Mouse (Mus musculus) liver, embryonic 11.5 days (tissue): ENCODE measurements around the gene Dnajb5. TPM values are rescaled to one million over a fixed set of nuclear protein-coding genes. Genes with fewer than 3 reads are reported as not detected.
"Not testable (repeated sequence)": the region's sequence is repeated elsewhere in the genome, so short reads cannot be mapped to it uniquely, and the experiment has no call there.

Experiments used
- ATAC-seq: fragments of 200-750 bp; cut with Nextera tagmentation; replicated peaks from 2 replicates; pipeline ENCODE4 v1.8.0; 2017; ENCODE audit warnings: moderate number of reproducible peaks, mild to moderate bottlenecking, moderate TSS enrichment, moderate library complexity; ENCODE audit not compliant: low FRiP score
- DNase-seq: peaks from one replicate; pipeline ENCODE4 v3.0.0-alpha.2; 2017; ENCODE audit warnings: low spot score
- H3K27ac ChIP-seq: fragments of 300-500 bp; sonication (generic); 2 replicates; pipeline ENCODE4 v1.5.1; 2014; ENCODE audit warnings: mild to moderate bottlenecking, low read depth, low read length, control low read depth
- H3K27me3 ChIP-seq: fragments of 300-500 bp; sonication (generic); replicated peaks from 2 replicates; pipeline ENCODE4 v1.6.1; 2014; ENCODE audit warnings: low read length, mixed read lengths; ENCODE audit not compliant: control insufficient read depth, insufficient read depth
- H3K36me3 ChIP-seq: fragments of 300-500 bp; sonication (generic); 2 replicates; pipeline ENCODE4 v1.6.1; 2014; ENCODE audit warnings: mild to moderate bottlenecking, low read length, moderate library complexity, mixed read lengths; ENCODE audit not compliant: control insufficient read depth, insufficient read depth
- H3K4me1 ChIP-seq: fragments of 300-500 bp; sonication (generic); replicated peaks from 2 replicates; pipeline ENCODE4 v1.6.1; 2014; ENCODE audit warnings: low read length, mixed read lengths; ENCODE audit not compliant: control insufficient read depth, insufficient read depth
- H3K4me2 ChIP-seq: fragments of 300-500 bp; sonication (generic); 2 replicates; pipeline ENCODE4 v1.6.1; 2014; ENCODE audit warnings: mild to moderate bottlenecking, control low read depth, moderate library complexity
- H3K4me3 ChIP-seq: fragments of 300-500 bp; sonication (generic); 2 replicates; pipeline ENCODE4 v1.5.1; 2014; ENCODE audit warnings: low read depth, low read length, control low read depth
- H3K9ac ChIP-seq: fragments of 300-500 bp; sonication (generic); 2 replicates; pipeline ENCODE4 v1.6.1; 2014; ENCODE audit warnings: low read depth, low read length, control low read depth
- H3K9me3 ChIP-seq: fragments of 300-500 bp; sonication (generic); 2 replicates; pipeline ENCODE4 v1.6.1; 2016; ENCODE audit warnings: low read length, inconsistent platforms, mixed read lengths; ENCODE audit not compliant: control insufficient read depth
- WGBS: fragments of 180-500 bp; shearing (Covaris S2); extraction: QIAGEN DNeasy Blood & Tissue Kit; methylation state at CpG from one replicate; pipeline ENCODE4 v1.1.7; 2014; 5-methylcytosine and 5-hydroxymethylcytosine counted together
- polyA plus RNA-seq: library from polyadenylated mRNA; unstranded; fragments of >200 nt; fragmentation: Nextera tagmentation; extraction: Ambion mirVana; gene quantifications from 2 replicates; pipeline ENCODE4 v1.2.1, GENCODE M21; 2014

Dnajb5 gene
- polyA plus RNA-seq, 1 experiment from 2014 or later, result 3.0 TPM

DNA sequence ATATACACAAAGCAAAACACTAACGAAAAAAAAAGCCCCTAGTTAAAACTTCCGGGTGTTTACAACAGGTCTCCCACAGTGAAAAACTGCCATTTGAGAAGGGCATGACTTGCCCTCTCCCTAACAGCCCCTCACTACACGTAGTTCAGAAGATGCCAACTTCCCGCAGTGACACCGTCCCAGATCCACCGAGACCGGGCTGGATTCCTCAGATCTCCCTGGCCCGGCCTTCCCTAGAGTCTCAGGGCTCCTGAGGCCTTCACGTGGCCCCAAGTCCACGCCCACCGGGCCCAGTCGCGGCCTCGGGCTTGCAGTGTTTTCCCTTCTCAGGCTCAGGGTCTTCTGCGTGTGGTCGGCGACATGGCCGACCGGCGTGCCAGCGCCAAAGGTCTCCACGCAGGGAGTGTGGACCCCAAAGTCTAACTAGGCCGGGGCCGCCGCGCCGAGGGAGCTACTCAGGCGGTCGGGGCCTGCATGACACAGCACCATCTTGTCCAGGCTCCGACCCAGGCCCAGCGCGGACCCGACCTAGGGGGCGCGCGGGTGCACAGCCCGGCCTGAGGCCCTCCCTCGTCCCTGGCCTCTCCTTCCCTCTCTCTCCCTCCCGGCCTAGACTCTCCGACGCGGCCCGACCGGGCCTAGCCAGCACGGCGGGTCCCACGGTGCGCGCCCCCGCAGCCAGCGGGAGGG is 50.0 kb downstream of the Dnajb5 start:
- Histone ChIP-seq H3K9ac (peak overlapping the region; percentile 97), H3K4me2 (peak overlapping the region; percentile 96), H3K4me1 (peaks cover 12% of the 10 kb centered on the region), H3K36me3 (peaks cover 8% of the 10 kb centered on the region), H3K27ac (peak overlapping the region; percentile 96), H3K4me3 (peak overlapping the region; percentile 97), H3K27me3 (no peaks in the 10 kb centered on the region), H3K9me3 (no peaks in the 10 kb centered on the region)
- DNase-seq, result peak; percentile 89
- WGBS, result under 1% methylated on average over 44 of the region's 51 CpGs
- peak; percentile 70 for ATAC-seq

DNA sequence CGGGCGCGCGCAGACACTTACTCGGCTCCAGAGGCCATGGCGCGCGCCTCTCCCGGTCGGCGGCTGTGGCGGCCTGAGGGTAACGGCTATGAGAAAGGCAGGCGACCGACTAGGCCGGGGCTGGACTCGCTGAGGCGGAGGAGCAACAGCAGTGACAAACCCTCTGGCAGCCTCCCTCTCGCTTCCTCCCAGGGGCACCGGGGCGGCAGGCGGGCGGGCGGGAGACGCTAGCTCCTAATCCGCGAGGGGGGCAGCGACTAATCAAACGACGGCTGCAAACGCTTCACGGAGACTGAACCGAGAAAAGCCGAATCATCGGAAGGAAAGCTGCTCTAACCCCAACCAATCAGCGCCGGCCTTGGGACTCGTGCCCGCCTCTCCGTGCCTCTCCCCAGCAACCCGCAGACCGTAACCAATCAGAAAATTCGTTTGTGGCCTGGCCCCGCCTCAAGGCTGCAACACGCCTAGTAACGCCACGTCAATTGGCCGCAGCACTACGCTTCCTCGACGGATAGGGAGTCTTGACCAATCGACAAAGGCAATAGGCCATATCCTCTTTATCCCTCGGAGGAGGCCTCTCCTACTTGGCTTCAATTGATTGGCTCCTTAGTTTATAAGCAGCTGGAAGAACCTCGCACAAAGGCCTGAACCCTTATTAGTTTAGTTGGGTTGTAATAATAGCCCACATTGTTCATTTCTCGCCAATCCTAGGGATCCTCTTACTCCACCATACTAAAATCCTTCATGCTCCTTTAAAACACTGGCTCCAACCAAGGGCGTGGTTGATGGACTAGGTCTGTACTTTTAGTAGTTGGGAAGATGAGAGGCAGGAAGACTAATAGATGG is 50.8 kb downstream of the Dnajb5 start, which contains the start of gene Vcp:
Vcp (minus strand) TSS at position 367 of the 846 bp plus-strand sequence.
- not testable (repeated sequence) for H3K36me3 ChIP-seq, H3K9me3 ChIP-seq, H3K27me3 ChIP-seq
- Histone ChIP-seq H3K9ac (peak within 1 kb of the TSS; percentile 97), H3K27ac (peak within 1 kb of the TSS; percentile 96), H3K4me2 (peak within 1 kb of the TSS; percentile 96), H3K4me3 (peak within 1 kb of the TSS; percentile 97), H3K4me1 (peaks cover 12% of the 10 kb centered on the region)
- WGBS, result 2% methylated on average over 48 of the region's 56 CpGs
- peak; percentile 98 for DNase-seq
- peak; percentile 95 for ATAC-seq

DNA sequence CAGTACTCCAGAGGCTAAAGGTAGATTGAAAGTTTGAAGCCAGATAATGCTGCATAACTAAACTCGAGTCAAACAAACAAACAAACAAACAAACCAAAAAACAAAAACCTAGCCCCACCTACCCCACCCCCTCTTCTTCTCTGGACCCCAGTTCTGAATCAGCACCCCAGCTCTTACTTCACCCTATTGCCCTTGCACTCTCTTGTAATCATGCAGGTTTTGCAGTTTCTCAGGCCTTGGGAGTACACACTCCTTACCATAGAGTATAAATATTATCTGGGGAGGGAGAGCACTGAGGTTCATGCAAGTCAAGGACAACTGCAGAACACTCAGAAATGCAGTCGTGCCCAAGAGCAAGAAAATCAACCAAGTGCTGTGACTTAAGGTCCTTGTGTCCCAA is 51.7 kb downstream of the Dnajb5 start:
- Histone ChIP-seq H3K4me1 (peaks cover 12% of the 10 kb centered on the region), H3K27ac (no peak overlapping the region; the same call in 1 of the 2 replicates), H3K4me3 (no peak overlapping the region), H3K9me3 (no peaks in the 10 kb centered on the region), H3K27me3 (no peaks in the 10 kb centered on the region), H3K9ac (no peak overlapping the region), H3K4me2 (no peak overlapping the region), H3K36me3 (no peaks in the 10 kb centered on the region; the same call in 1 of the 2 replicates)
- WGBS, result 79% methylated on average over 2 of the region's 2 CpGs
- DNase-seq, result no peak
- no peak for ATAC-seq

DNA sequence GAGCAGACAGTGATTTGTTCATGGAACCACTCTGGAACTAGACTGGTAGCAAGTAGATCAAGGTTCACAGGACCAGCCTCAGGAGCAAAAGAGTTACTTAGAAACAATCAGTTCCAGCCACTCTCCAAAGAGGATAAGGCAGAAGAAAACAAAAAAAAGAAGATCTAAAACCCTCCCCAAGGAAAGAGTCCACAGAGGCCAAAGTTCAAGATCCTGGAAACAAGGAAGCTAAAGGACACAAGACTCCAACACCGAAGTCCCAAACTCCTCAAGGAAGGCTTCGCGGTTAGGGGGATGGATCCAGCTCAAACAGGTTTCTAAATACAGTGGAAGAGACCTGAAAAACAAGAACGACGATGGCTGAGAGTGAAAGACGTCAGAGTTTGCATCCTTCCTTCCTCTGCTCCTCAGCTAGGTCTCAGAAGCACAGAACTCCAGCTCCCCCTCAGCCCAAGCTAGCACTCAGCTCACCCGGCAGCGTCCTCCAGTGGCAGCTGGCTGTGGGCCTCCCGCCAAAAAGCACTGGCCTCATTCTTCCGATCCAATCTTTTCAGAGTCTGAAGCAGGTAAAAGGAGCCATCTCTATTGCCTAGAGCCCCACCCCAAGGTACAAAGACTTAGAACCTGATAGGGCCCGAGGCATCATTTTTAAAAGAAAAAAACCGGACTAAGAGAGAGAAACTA is 53.3 kb downstream of the Dnajb5 start:
- Histone ChIP-seq H3K36me3 (peaks cover 3% of the 10 kb centered on the region; the same call in 1 of the 2 replicates), H3K27me3 (no peaks in the 10 kb centered on the region), H3K4me1 (peaks cover 11% of the 10 kb centered on the region), H3K9ac (no peak overlapping the region), H3K9me3 (no peaks in the 10 kb centered on the region), H3K4me3 (no peak overlapping the region), H3K27ac (no peak overlapping the region), H3K4me2 (no peak overlapping the region)
- no peak for DNase-seq
- 81% methylated on average over 12 of the region's 12 CpGs for WGBS
- ATAC-seq, result no peak

DNA sequence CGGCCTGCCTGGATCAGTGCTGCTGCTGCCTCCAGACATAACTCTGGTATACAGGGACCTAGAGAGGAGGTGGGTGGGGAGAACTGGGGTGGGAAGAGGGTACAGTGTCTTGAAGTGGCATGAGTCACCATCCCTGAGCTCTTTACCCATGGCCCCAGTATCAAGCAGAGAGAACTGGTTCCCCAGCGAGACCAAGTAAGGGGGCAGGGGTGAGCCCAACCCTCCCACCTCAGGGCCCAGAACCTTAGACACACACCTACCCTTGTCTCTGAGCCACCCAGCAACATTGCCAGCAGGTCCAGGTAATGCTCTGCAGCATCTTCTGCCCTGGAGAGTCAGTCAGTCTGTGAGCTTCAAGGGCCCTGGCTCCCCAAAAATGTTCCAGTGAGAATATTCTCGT is 55.3 kb downstream of the Dnajb5 start:
- H3K27ac ChIP-seq, result no peak overlapping the region

DNA sequence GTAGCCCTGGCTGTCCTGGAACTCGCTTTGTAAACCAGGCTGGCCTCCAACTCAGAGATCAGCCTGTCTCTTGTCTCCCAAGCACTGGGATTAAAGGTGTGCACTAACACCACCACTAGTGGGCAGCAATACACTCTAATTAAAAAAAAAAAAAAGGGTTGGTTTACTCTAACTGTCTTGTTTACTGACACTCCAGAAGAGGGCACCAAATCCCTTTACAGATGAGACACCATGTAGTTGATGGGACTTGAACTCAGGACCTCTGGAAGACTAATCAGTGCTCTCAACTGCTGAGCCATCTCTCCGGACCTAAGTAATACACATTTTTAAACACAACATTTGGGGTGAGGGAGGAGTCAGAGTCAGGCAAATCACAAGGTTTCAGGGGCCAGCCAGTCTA is 56.2 kb downstream of the Dnajb5 start:
- no peak for ATAC-seq
- H3K9me3 ChIP-seq, result no peaks in the 10 kb centered on the region
- H3K4me2 ChIP-seq, result no peak overlapping the region
- 52% methylated on average over 2 of the region's 2 CpGs for WGBS
- H3K27ac ChIP-seq, result no peak overlapping the region
- no peak for DNase-seq
- no peaks in the 10 kb centered on the region for H3K27me3 ChIP-seq
- peaks cover 6% of the 10 kb centered on the region; the same call in 1 of the 2 replicates for H3K4me1 ChIP-seq
- no peak overlapping the region for H3K4me3 ChIP-seq
- H3K9ac ChIP-seq, result no peak overlapping the region
- peaks cover 3% of the 10 kb centered on the region; the same call in 1 of the 2 replicates for H3K36me3 ChIP-seq

More for the DNA sequence above, 55.3 kb downstream of the Dnajb5 start:
- Histone ChIP-seq H3K27me3 (no peaks in the 10 kb centered on the region), H3K9ac (no peak overlapping the region), H3K36me3 (peaks cover 3% of the 10 kb centered on the region; the same call in 1 of the 2 replicates), H3K4me2 (no peak overlapping the region), H3K9me3 (no peaks in the 10 kb centered on the region), H3K4me3 (no peak overlapping the region), H3K4me1 (peaks cover 7% of the 10 kb centered on the region; the same call in 1 of the 2 replicates)
- WGBS, result 85% methylated on average over 3 of the region's 3 CpGs
- DNase-seq (no peak), ATAC-seq (no peak)

Other genes with a start within 250 kb of the Dnajb5 start
- not detected in 2 replicates for gene 4930578G10Rik, start 214.3 kb upstream of the Dnajb5 start, polyA plus RNA-seq
- gene Ccl19, start 193.2 kb upstream of the Dnajb5 start, polyA plus RNA-seq, result not detected in 2 replicates
- 0.65 and 1.2 TPM in 2 replicates for gene Ccl21a, start 175.8 kb upstream of the Dnajb5 start, polyA plus RNA-seq
- 0.22 and 0.29 TPM in 2 replicates for gene Fam205a1, start 95.9 kb upstream of the Dnajb5 start, polyA plus RNA-seq
- 0.11 and 0.18 TPM in 2 replicates for gene Gm12394, start 93.0 kb upstream of the Dnajb5 start, polyA plus RNA-seq
- 0.71 and 0.75 TPM in 2 replicates for gene Fam205c, start 75.6 kb upstream of the Dnajb5 start, polyA plus RNA-seq
- 0.38 and 0.42 TPM in 2 replicates for gene Phf24, start 33.2 kb upstream of the Dnajb5 start, polyA plus RNA-seq
- gene 1700022I11Rik, start 19.8 kb downstream of the Dnajb5 start, polyA plus RNA-seq, result 0.41 and 0.53 TPM in 2 replicates
- gene Vcp, start 50.7 kb downstream of the Dnajb5 start, polyA plus RNA-seq, result 452 and 513 TPM in 2 replicates
- 18.2 and 18.6 TPM in 2 replicates for gene Fancg, start 60.7 kb downstream of the Dnajb5 start, polyA plus RNA-seq
- gene Pigo, start 76.0 kb downstream of the Dnajb5 start, polyA plus RNA-seq, result 22.5 and 23.3 TPM in 2 replicates
- 409 and 425 TPM in 2 replicates for gene Stoml2, start 81.9 kb downstream of the Dnajb5 start, polyA plus RNA-seq
- 6.0 and 7.4 TPM in 2 replicates for gene Fam214b, start 96.4 kb downstream of the Dnajb5 start, polyA plus RNA-seq
- gene Unc13b, start 109.1 kb downstream of the Dnajb5 start, polyA plus RNA-seq, result 2.0 and 2.4 TPM in 2 replicates